Mouse (Mus musculus) urinary bladder, adult 18-20 months (tissue): ENCODE data around the gene Pou3f3.

Experiments
- DNase-seq, 2 experiments: peaks; one replicate each; pipeline ENCODE4 v3.0.0; 2022; ENCODE audit warnings: low spot score in 2 of 2, mixed read lengths in 2 of 2

The Pou3f3 gene

GRCm38 (mm10) chr1:42694665-42695577, 647 bp upstream of the Pou3f3 start:
- DNase-seq, result no peak

DNA sequence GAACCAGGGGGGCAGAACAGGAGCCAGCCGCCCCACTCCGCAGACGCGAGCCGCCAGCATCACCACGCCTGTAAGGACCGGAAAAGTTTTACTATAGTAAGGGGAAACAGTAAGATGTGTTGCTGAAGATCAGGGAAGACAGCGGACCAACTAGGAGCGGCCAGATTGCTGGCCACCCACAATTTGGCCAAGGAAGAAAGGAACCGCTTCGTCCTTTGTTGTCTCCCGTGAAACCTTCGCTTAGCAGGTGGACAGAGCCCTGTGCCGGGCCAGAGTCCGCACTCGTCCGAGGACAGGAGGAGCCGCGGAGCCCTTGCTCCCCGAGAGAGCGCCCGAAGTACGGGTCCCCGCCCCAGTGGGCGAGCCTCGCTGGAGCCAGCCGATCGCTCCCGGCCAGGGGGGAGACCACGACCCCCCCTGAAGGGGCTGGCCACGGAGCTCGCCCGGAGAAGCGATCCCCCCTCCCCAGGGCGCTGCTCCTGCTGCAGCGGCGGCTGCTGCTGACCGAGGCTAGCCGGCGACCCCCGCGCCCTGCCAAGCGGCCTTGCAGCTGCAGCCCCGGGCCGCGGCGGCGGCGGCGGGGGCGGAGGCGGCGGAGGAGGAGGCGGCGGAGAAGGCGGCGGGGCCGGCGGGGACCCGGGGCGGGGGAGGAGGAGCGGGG, 933 bp downstream of the Pou3f3 start:
- no peak for DNase-seq

DNA sequence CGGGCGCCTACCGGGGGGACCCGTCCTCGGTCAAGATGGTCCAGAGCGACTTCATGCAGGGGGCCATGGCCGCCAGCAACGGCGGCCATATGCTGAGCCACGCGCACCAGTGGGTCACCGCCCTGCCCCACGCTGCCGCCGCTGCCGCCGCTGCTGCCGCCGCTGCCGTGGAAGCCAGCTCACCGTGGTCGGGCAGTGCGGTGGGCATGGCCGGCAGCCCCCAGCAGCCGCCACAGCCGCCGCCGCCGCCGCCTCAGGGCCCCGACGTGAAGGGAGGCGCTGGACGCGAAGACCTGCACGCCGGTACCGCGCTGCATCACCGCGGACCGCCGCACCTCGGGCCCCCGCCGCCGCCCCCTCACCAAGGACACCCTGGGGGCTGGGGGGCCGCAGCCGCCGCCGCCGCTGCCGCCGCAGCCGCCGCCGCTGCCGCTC, 1.8 kb downstream of the Pou3f3 start:
- DNase-seq, result no peak

DNA sequence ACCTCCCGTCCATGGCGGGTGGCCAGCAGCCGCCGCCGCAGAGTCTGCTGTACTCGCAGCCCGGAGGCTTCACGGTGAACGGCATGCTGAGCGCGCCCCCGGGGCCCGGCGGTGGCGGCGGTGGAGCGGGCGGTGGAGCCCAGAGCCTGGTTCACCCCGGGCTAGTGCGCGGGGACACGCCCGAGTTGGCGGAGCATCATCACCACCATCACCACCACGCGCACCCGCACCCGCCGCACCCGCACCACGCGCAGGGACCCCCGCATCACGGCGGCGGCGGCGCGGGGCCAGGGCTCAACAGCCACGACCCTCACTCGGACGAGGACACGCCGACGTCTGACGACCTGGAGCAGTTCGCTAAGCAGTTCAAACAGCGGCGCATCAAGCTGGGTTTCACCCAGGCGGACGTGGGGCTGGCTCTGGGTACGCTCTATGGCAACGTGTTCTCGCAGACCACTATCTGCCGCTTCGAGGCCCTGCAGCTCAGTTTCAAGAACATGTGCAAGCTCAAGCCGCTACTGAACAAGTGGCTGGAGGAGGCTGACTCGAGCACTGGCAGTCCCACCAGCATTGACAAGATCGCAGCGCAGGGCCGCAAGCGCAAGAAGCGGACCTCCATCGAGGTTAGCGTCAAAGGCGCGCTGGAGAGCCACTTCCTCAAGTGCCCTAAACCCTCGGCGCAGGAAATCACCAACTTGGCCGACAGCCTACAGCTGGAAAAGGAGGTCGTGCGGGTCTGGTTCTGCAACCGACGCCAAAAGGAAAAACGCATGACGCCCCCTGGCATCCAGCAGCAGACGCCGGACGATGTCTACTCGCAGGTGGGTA, 2.4 kb downstream of the Pou3f3 start:
- DNase-seq, result peak in 1 of 2 experiments; percentile 34

DNA sequence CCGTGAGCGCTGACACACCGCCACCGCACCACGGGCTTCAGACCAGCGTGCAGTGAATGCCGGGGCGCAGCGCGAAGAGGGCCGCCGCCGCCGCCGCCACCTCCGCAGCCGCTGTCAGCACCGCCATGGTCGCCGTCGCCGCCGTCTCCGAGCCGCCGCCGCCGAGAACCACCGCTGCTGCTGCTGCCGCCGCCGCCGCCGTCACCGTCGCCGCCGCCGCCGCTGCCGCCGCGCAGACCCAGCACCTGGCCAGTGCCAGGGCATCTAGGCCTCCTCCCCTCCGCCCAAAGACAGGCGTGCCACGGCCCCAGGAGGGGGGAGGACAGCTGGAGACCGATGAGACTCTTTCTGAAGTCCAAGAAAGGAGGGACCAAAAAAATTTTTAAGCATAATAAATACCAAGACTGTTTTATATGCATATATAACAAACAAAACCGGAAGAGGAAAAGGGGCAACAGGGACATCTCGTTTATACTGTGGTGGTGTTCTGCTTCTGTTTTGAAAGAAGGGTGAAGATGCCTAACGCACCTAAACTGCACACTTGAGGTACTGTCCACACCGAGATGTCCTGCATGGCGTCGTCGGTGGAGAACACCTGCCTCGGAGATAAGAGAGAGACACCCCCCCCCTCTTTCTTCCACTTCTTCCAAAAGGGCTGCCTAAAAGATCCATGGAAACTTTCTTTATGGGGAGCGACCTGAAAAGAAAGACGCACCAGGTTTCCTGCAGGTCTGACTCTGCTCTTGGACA, 3.2 kb downstream of the Pou3f3 start:
- no peak for DNase-seq

GRCm38 (mm10) chr1:42699471-42699871, 3.9 kb downstream of the Pou3f3 start:
- DNase-seq, result no peak

DNA sequence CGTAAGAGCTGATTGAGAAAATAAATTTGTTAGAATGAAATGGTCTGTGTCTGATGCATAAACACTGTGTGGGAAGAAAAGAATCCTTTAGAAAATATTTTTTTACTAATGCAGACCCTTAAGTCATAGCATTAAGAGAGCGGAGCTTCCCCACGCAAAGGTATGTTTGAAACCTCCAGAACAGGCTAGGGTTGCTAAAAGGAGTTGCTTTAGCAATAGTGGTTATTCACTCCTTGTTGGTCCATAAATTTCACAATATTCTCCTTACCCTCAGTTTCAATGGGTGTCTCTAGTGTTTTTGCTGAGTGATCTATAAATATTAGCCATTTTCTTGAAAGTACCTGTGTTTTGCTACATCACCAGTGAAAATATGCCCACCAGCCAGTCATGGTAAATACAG, 4.6 kb downstream of the Pou3f3 start:
- no peak for DNase-seq

DNA sequence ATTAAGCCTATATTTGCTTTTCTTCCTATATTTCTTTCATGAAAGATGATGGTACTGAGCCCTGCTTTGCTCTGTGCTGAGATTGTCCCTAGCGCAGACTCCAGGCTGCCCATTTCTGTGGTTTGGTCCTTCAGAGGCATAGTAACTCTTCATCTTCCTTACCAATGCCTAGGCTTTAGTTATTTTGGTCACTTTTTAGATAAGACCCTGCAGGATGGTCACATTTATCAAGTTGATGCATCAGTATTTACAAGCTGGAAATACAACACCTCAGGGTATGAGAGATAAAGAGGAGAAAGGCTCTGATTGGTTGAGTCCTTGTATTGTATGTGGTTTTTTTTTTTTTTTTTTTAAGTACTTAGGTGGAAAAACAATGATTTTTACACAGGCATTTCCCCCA, 5.2 kb downstream of the Pou3f3 start:
- DNase-seq, result no peak

DNA sequence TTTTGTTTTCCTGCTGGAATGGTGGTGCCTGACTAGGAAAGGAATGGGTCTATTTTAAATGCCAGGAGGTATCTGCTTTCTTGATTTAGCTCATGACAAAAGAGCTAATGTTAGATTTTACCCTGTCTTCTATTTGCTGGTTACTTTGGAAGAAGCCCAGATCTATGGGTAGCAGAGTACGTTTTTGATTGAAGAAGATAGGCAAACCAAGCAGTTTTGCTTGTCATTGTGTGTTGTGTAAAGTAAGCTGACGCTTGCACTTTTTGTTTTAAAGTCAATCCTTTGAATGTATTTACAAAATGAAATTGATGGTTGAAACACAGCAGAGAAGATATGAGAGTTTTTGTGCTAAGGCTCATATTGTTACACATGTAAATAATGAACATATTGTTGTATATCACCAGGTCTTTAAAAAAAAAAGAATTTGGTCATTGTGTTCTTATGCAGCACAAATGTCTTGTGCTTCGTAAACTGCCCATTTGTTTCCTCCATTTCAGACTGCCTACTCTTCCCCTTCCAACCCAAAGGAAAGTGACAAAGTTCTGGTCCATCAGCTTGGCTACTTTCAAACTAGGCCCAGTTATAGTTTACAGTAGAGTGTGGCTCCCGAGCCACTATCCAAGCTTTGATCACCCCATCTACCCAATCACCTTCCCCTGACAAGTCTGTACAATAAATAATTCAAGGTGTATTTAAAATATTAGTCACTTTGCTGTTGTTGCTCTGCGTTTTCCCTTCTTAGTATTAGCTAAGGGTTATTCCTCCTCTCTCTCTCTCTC, 6.5 kb downstream of the Pou3f3 start:
- DNase-seq, result no peak

- no peak for DNase-seq
Measured at GRCm38 (mm10) chr1:42702984-42703383, 7.4 kb downstream of the Pou3f3 start.

- DNase-seq, result no peak
Measured at GRCm38 (mm10) chr1:42703424-42703823, 7.9 kb downstream of the Pou3f3 start.

- no peak for DNase-seq
Measured at GRCm38 (mm10) chr1:42703851-42704613, 8.5 kb downstream of the Pou3f3 start.

- no peak for DNase-seq
Measured at GRCm38 (mm10) chr1:42704981-42705810, 9.6 kb downstream of the Pou3f3 start.

- DNase-seq, result no peak
Measured at GRCm38 (mm10) chr1:42705811-42706160, 10.2 kb downstream of the Pou3f3 start.

DNA sequence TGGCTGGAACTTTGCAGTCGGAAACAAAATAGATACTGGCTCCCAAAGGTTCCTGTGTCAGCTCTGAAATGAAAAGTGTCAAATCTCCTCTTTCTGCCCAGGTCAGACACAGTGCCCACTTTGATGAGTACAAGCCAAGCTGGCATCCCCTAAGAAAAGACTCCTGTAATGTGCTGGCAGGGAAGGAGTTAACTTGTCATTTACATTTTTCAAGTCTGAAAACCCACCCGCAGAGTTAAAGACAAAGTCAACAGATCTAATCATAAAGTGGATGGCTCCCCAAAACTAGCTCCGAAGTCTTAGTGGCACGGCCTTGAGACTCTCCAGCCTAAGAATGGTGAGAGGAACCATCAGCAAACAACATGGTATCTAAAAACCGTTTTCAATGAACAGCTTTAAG, 11.6 kb downstream of the Pou3f3 start:
- DNase-seq, result no peak

DNA sequence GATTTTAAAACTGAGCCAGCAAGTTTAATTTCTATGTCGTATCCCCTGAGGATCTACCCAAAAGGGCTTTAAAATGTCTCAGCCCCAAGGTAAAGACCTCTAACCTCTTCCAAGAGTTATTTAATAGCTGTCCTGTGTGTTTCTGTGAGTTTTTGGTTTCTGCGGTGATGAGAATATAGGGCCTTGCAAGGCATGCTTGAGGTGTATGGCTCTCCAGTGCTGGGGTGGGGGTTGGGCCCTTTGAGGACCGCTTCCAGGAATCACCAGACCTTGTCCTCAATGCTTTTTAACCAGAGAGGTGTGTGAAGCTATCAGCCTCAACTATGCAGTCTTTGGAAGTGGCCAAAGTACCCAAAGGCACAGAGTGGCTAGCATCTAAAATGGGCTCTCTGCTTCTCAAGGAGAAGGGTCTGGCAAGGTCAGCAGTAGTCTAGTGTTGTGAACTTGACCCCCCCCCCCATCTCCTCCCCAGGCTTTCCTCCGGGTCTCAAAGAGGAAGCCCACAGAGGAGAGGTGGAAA, 12.1 kb downstream of the Pou3f3 start:
- DNase-seq, result no peak

DNA sequence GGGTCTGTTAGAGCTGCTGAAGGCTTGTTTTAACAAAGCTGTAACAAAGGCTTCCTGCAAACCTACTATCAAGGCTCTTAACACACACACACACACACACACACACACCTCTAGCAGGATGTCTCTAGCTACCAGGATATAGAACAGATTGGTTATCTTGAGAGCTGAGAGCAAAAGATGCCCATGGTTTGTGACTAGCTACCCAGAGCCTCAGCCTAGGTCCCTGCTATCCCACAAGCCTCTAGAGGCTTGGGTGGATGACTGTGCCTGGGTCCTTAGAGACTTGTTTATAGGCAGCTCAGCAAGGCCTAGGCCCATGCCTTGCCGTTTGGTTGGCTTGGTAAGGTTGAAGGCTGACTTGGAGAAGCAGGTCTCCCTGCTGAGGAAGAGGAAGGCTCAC, 13.5 kb downstream of the Pou3f3 start:
- no peak for DNase-seq

DNA sequence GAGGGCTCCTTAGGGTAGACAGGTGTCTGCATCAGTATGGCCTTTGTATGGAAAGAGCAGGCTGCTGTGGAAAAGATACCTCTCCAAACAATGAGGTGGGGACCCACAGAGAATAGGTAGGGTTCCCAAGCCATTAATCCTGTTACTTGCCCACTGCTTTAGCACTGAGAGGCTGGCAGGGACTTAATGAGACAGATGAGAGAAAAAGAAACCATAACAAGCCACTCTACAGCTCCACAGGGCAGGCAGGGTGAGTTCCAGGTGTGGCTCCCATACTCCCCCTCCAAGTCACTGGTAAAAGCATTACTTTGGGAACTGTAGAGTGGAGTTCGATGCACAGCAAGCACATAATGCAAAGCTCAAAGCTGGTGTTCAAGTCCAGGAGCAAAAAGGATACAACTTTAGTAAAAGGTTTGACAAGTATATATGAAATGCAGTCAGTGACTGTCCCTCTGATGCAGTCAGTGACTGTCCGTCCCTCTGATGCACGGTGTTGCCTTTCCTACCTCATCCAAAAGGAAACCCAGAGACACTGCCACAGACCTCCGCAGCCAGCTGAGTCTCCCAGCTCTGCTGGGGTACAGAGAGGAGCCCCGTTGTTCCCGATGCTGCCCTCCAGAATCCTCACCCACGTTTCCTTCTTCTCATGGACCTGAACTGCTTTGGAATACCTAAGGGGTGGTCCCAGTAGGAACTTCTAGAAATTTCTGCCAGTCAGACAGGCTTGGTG, 14.0 kb downstream of the Pou3f3 start:
- DNase-seq, result no peak
